Mouse (Mus musculus): ENCODE results near the gene Tuba1b. TPM values are rescaled to one million over a fixed set of nuclear protein-coding genes. Genes with fewer than 3 reads are reported as not detected.
A peak's percentile ranks its signal among the peaks of the same experiment; 100 is the strongest.

Gene Tuba1b
- polyA plus RNA-seq, 2 experiments, result 1,211 to 1,442 TPM

- DNase-seq (ENCODE audit: low read depth in 3 of 3, low spot score in 3 of 3) (no peak), ATAC-seq (ENCODE audit: insufficient read depth) (peak; percentile 14; the same call in 1 of the 2 replicates)
- Histone ChIP-seq H3K9me3 (ENCODE audit: control insufficient read depth, low read length) (no peaks in the 10 kb centered on the region), H3K36me3 (replicated peaks; ENCODE audit: control insufficient read depth, insufficient read depth, low read depth) (no peaks in the 10 kb centered on the region), H3K4me2 (ENCODE audit: low read depth) (peak overlapping the region; percentile 95), H3K4me3 (ENCODE audit: insufficient read depth in 1 of 2, low read depth in 2 of 2, low read length in 2 of 2) (peak overlapping the region; percentile 10 to 77; a peak in 1 of 4 replicates), H3K4me1 (replicated peaks; ENCODE audit: control insufficient read depth in 2 of 2, insufficient read depth in 2 of 2, low read length in 1 of 2) (peaks cover 11 to 15% of the 10 kb centered on the region in 2 experiments), H3K9ac (replicated peaks) (no peak overlapping the region; the same call in 1 of the 2 replicates), H3K27me3 (ENCODE audit: control insufficient read depth, insufficient read depth, low read length) (no peaks in the 10 kb centered on the region), H3K27ac (peak overlapping the region; percentile 53)
- TF ChIP-seq CTCF (IDR thresholded peaks at IDR 0.05; ENCODE audit: low read depth) (no peak), EP300 (IDR thresholded peaks at IDR 0.05; ENCODE audit: low read depth) (no peak)
- 18% methylated on average over 5 of the region's 5 CpGs for WGBS (ENCODE audit: insufficient replicate concordance)
These were observed 52.7 kb downstream of the Tuba1b start for GRCm38 (mm10) chr15:98881656-98882008.

Other genes starting within 250 kb of the Tuba1b start
- 0.01 TPM in 1 of 2 replicates, not detected in the other for gene Ccdc65, start 226.4 kb downstream of the Tuba1b start, polyA plus RNA-seq (2012; rRNA removed)
- not detected in 2 replicates for gene Ccdc65, start 226.4 kb downstream of the Tuba1b start, polyA plus RNA-seq (2014; fragmentation: Nextera tagmentation; extraction: Ambion mirVana)
- gene Fkbp11, start 206.4 kb downstream of the Tuba1b start, polyA plus RNA-seq (2012; rRNA removed), result 61.1 and 70.1 TPM in 2 replicates
- gene Fkbp11, start 206.4 kb downstream of the Tuba1b start, polyA plus RNA-seq (2014; fragmentation: Nextera tagmentation; extraction: Ambion mirVana), result 119 and 123 TPM in 2 replicates
- gene Arf3, start 171.4 kb downstream of the Tuba1b start, polyA plus RNA-seq (2012; rRNA removed), result 16.4 and 18.1 TPM in 2 replicates
- 6.6 and 7.9 TPM in 2 replicates for gene Arf3, start 171.4 kb downstream of the Tuba1b start, polyA plus RNA-seq (2014; fragmentation: Nextera tagmentation; extraction: Ambion mirVana)
- gene Wnt10b, start 156.4 kb downstream of the Tuba1b start, polyA plus RNA-seq (2012; rRNA removed), result 0.03 TPM in 2 replicates
- not detected in 2 replicates for gene Wnt10b, start 156.4 kb downstream of the Tuba1b start, polyA plus RNA-seq (2014; fragmentation: Nextera tagmentation; extraction: Ambion mirVana)
- not detected in 2 replicates for gene Wnt1, start 144.7 kb downstream of the Tuba1b start, polyA plus RNA-seq (2012; rRNA removed)
- not detected in 2 replicates for gene Wnt1, start 144.7 kb downstream of the Tuba1b start, polyA plus RNA-seq (2014; fragmentation: Nextera tagmentation; extraction: Ambion mirVana)
- 0.03 and 0.04 TPM in 2 replicates for gene Ddn, start 125.1 kb downstream of the Tuba1b start, polyA plus RNA-seq (2012; rRNA removed)
- gene Ddn, start 125.1 kb downstream of the Tuba1b start, polyA plus RNA-seq (2014; fragmentation: Nextera tagmentation; extraction: Ambion mirVana), result not detected in 2 replicates
- gene Prkag1, start 103.0 kb downstream of the Tuba1b start, polyA plus RNA-seq (2012; rRNA removed), result 77.4 and 83.3 TPM in 2 replicates
- gene Prkag1, start 103.0 kb downstream of the Tuba1b start, polyA plus RNA-seq (2014; fragmentation: Nextera tagmentation; extraction: Ambion mirVana), result 78.3 and 85.3 TPM in 2 replicates
- gene Kmt2d, start 63.4 kb downstream of the Tuba1b start, polyA plus RNA-seq (2012; rRNA removed), result 4.3 and 5.7 TPM in 2 replicates
- 3.9 and 4.3 TPM in 2 replicates for gene Kmt2d, start 63.4 kb downstream of the Tuba1b start, polyA plus RNA-seq (2014; fragmentation: Nextera tagmentation; extraction: Ambion mirVana)
- 2.3 and 2.5 TPM in 2 replicates for gene Rhebl1, start 40.0 kb downstream of the Tuba1b start, polyA plus RNA-seq (2012; rRNA removed)
- 2.9 and 3.2 TPM in 2 replicates for gene Rhebl1, start 40.0 kb downstream of the Tuba1b start, polyA plus RNA-seq (2014; fragmentation: Nextera tagmentation; extraction: Ambion mirVana)
- gene Dhh, start 36.0 kb downstream of the Tuba1b start, polyA plus RNA-seq (2012; rRNA removed), result 0.04 and 0.08 TPM in 2 replicates
- 0.09 TPM in 1 of 2 replicates, not detected in the other for gene Dhh, start 36.0 kb downstream of the Tuba1b start, polyA plus RNA-seq (2014; fragmentation: Nextera tagmentation; extraction: Ambion mirVana)
- gene Lmbr1l, start 16.3 kb downstream of the Tuba1b start, polyA plus RNA-seq (2012; rRNA removed), result 4.5 and 7.1 TPM in 2 replicates
- 0.34 and 0.70 TPM in 2 replicates for gene Lmbr1l, start 16.3 kb downstream of the Tuba1b start, polyA plus RNA-seq (2014; fragmentation: Nextera tagmentation; extraction: Ambion mirVana)
- gene Gm49450, start 19.0 kb upstream of the Tuba1b start, polyA plus RNA-seq (2012; rRNA removed), result 0.15 and 6.4 TPM in 2 replicates
- gene Gm49450, start 19.0 kb upstream of the Tuba1b start, polyA plus RNA-seq (2014; fragmentation: Nextera tagmentation; extraction: Ambion mirVana), result not detected in 2 replicates
- gene Tuba1a, start 19.1 kb upstream of the Tuba1b start, polyA plus RNA-seq (2012; rRNA removed), result 44.7 and 62.0 TPM in 2 replicates
- gene Tuba1a, start 19.1 kb upstream of the Tuba1b start, polyA plus RNA-seq (2014; fragmentation: Nextera tagmentation; extraction: Ambion mirVana), result 60.1 and 69.0 TPM in 2 replicates
- 273 and 373 TPM in 2 replicates for gene Tuba1c, start 95.3 kb upstream of the Tuba1b start, polyA plus RNA-seq (2012; rRNA removed)
- 277 and 278 TPM in 2 replicates for gene Tuba1c, start 95.3 kb upstream of the Tuba1b start, polyA plus RNA-seq (2014; fragmentation: Nextera tagmentation; extraction: Ambion mirVana)
- gene Prph, start 120.6 kb upstream of the Tuba1b start, polyA plus RNA-seq (2012; rRNA removed), result 1.1 and 1.2 TPM in 2 replicates
- gene Prph, start 120.6 kb upstream of the Tuba1b start, polyA plus RNA-seq (2014; fragmentation: Nextera tagmentation; extraction: Ambion mirVana), result 0.32 and 0.53 TPM in 2 replicates
- gene Troap, start 140.0 kb upstream of the Tuba1b start, polyA plus RNA-seq (2012; rRNA removed), result 14.3 and 15.7 TPM in 2 replicates
- 11.1 and 12.1 TPM in 2 replicates for gene Troap, start 140.0 kb upstream of the Tuba1b start, polyA plus RNA-seq (2014; fragmentation: Nextera tagmentation; extraction: Ambion mirVana)
- not detected in 2 replicates for gene C1ql4, start 153.3 kb upstream of the Tuba1b start, polyA plus RNA-seq (2012; rRNA removed)
- not detected in 2 replicates for gene C1ql4, start 153.3 kb upstream of the Tuba1b start, polyA plus RNA-seq (2014; fragmentation: Nextera tagmentation; extraction: Ambion mirVana)
- 11.4 and 12.1 TPM in 2 replicates for gene Dnajc22, start 158.6 kb upstream of the Tuba1b start, polyA plus RNA-seq (2012; rRNA removed)
- gene Dnajc22, start 158.6 kb upstream of the Tuba1b start, polyA plus RNA-seq (2014; fragmentation: Nextera tagmentation; extraction: Ambion mirVana), result 10.9 and 11.6 TPM in 2 replicates
- 6.5 and 7.7 TPM in 2 replicates for gene Spats2, start 191.4 kb upstream of the Tuba1b start, polyA plus RNA-seq (2012; rRNA removed)
- 6.7 and 8.4 TPM in 2 replicates for gene Spats2, start 191.4 kb upstream of the Tuba1b start, polyA plus RNA-seq (2014; fragmentation: Nextera tagmentation; extraction: Ambion mirVana)